Mouse (Mus musculus): ENCODE measurements around the gene Rps29.

The Rps29 gene

DNA sequence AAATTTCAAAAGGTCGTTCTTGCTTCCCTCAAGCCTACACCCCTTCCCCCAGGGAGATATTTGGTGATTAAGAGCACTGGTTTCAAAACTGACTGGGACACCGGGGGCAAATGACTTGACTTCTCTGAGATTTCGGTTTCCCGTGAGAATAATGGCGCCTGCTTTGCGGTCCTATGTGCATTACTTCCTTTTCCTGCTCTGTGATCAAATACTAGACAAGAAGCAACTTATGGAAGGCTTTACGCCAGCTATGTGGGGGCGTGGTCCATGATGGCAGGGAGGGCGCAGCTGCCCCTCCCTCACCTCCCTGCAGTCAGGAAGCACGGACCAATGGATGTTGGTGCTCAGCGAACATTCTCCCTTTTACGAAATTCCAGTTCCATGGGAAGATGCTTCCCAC lies 28.5 kb downstream of the Rps29 start:
- DNase-seq (ENCODE audit: low read depth, low spot score): peak; percentile 58

DNA sequence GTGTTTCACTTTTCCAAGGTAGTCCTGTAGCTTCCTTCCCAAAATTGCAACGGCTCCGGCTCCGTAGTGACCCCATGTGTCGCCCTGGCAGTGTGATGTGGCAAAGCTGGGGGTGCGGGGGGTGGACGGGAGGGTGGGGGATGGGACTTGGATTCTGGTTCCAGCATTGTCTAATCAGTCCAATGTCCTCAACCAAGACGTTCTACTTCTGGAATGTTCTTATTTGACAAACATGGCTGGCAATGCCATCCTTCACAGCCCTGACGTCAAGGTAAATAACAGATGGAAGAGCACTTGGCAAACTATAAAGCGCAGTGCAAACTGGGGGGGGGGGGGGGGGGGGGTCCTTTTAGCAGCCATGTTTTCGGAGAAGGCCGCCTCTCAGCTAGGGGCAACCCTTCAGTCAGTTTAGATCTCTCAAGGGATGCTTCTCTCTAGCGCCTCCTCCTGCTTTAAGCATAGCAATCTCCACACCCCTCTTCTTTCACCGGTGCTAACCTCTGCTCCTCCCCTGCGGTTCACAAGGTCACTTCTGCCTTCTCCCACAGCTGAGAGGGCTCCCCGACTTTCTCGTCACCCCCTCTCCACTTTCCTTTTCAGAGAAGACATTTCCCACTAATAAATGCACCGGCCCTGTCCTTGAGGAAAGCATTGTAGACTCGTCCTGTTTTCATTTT lies 29.2 kb downstream of the Rps29 start:
- peak; percentile 73 for DNase-seq (ENCODE audit: low read depth, low spot score)

DNA sequence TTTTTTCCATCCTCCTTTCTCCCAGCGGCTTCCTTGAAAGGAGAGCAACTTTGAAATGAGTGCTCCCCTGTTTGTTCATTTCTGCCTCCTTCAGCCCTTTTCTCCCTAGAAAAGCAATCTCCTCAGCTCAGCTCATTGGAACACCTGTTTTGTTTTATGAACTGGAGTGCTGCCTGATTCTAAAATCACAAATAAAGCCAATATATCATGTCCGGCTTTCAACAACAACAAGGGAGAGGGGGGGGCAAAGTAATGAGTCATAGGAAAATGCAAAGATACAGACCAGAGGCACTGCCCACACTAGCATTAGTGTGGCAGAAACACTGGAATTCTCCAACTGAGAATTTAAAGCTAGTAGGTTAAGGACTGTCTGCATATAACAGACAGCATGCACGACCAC lies 31.4 kb downstream of the Rps29 start:
- no peak for DNase-seq (ENCODE audit: low read depth, low spot score)

DNA sequence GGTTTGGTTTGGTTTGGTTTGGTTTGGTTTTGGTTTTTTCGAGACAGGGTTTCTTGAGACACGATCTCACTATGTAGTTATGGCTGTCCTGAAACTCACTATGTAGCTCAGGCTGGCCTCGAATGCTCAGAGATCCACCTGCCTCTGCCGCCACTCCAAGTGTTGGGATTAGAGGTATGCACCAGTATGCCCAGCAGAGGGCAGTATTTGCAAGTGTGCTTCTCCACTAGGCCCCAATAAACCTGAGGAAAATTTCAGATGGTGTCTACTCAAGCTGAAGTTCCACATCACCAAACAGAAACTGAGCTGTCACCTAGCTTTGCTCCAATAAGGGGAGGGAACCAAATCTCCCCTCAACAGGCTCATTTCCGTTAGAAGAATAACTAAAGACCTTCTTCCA lies 31.8 kb downstream of the Rps29 start:
- DNase-seq (ENCODE audit: low read depth, low spot score): peak; percentile 87

DNA sequence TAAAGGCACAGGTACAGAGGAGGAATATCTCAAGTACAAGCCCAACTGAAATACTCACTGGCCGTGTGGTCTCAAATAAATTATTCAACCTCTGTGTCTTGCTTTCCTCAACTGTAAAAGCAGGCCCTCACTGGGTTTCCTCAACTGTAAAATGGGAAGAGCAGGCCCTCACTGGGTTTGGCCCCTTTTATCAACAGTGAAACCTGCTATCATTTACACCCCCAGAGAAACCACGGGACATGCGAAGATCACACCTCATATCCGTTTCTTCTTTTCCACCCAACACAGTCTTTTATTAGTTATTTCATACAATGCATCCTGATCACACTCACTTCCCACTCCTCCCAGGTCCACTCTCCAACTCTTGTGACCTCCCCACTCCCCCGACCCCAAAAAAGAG lies 33.9 kb downstream of the Rps29 start:
- no peak for DNase-seq (ENCODE audit: low read depth, low spot score)

DNA sequence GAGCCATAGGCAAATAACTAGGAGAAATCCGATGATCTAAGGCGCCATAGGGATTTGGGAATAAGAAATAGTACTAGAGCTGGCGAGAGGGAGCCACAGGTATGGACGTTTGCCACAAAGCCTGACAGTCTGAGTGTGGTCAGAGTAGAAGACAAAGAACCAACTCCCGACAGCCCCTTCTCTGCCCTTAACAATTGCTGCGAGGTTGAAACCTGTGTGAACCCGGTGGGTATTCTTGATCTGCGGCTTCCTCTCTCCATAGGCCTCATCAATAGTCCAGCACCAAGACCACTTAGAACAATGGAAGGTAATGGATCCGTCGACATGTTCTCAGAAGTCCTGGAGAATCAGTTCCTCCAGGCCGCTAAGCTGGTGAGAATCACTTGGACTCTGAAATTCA lies 36.2 kb downstream of the Rps29 start:
- DNase-seq (ENCODE audit: low read depth, low spot score): no peak

DNA sequence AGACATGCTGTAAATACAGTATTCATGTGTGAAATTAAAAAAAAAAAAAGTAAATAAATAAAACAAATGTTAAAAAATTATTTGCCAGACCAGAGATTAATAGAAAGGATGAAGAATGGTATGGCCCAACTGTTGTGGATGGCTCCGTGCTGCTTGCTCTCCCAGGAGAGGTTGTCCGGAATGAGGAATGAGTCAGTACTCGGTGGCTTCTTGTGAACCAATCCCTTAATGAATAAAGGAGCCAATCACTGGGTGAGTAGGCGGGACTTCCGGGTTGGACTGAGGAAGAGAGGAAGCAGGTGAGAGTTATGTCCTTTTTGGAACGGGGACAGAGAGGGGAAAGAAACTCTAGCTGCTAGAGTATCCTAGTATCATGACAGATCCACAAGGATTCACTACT lies 39.1 kb downstream of the Rps29 start:
- peak; percentile 86 for DNase-seq (ENCODE audit: low read depth, low spot score)

Measured in ZHBTc4 (cell line).